Mouse (Mus musculus) heart, postnatal 0 days (tissue): Measurements from ENCODE around the gene Gm45713.

ENCODE experiments used
- CTCF ChIP-seq: IDR thresholded peaks from 2 replicates; pipeline ENCODE4 v1.5.1; 2016; ENCODE audit warnings: antibody characterized with exemption, control low read depth, low read depth
- EP300 ChIP-seq: IDR thresholded peaks from 2 replicates; pipeline ENCODE4 v1.6.1; 2016; ENCODE audit warnings: antibody characterized with exemption, low read depth

DNA sequence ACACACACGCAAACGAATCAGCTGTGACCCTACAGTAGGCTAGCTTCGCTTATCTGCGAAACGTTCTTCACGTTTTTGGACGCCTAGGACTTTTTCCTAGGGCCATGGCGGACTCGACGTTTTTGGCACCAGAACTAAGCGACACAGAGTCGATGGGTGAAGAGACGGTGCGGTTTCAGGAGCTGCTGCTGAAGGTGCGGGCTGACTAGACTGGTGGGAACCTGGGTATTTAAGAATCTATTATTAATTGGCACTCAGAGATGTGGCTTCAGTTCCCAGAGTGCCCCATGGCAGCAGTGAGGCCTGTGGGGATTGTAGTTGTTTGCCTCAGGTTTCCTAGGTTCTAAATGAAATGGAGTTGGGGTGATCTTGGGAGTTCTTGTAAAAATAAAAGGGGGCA, 20.2 kb upstream of the Gm45713 start:
- no peak for TF ChIP-seq EP300
- TF ChIP-seq CTCF = no peak
